Mouse (Mus musculus) hindbrain, postnatal 0 days (tissue): ENCODE measurements at regions not wholly inside any gene's neighbourhood (a gene's known extent, or its start where the extent isn't known, plus 50 kb on each side); places are given as distances from the start of the nearest gene placed in this dataset.

Experiments
- ATAC-seq: fragments of 200-750 bp; cut with Nextera tagmentation; 2 replicates; pipeline ENCODE4 v1.8.0; 2017; ENCODE audit warnings: mild to moderate bottlenecking, moderate TSS enrichment, moderate library complexity
- DNase-seq: peaks from one replicate; pipeline ENCODE4 v3.0.0-alpha.2; 2015; ENCODE audit warnings: low spot score
- H3K27ac ChIP-seq: fragments of 300-500 bp; sonication (generic); 2 replicates; pipeline ENCODE4 v1.5.1; 2014; ENCODE audit warnings: mild to moderate bottlenecking
- H3K27me3 ChIP-seq: fragments of 300-500 bp; sonication (generic); 2 replicates; pipeline ENCODE4 v1.6.1; 2014; ENCODE audit warnings: low read length, mixed read lengths; ENCODE audit not compliant: insufficient read depth
- H3K36me3 ChIP-seq: fragments of 300-500 bp; sonication (generic); 2 replicates; pipeline ENCODE4 v1.6.1; 2014; ENCODE audit warnings: low read length, mixed read lengths; ENCODE audit not compliant: insufficient read depth
- H3K4me1 ChIP-seq: fragments of 300-500 bp; sonication (generic); 2 replicates; pipeline ENCODE4 v1.6.1; 2014; ENCODE audit warnings: antibody characterized with exemption, low read length, mixed read lengths; ENCODE audit not compliant: insufficient read depth
- H3K4me2 ChIP-seq: fragments of 300-500 bp; sonication (generic); 2 replicates; pipeline ENCODE4 v1.6.1; 2014; ENCODE audit warnings: low read depth, mild to moderate bottlenecking, low read length, moderate library complexity, mixed read lengths
- H3K4me3 ChIP-seq: fragments of 300-500 bp; sonication (generic); 2 replicates; pipeline ENCODE4 v1.5.1; 2014; ENCODE audit warnings: low read length
- H3K9ac ChIP-seq: fragments of 300-500 bp; sonication (generic); replicated peaks from 2 replicates; pipeline ENCODE4 v1.6.1; 2014; ENCODE audit warnings: mild to moderate bottlenecking, low read length, moderate library complexity, mixed read lengths
- H3K9me3 ChIP-seq: fragments of 300-500 bp; sonication (generic); 2 replicates; pipeline ENCODE4 v1.6.1; 2016; ENCODE audit warnings: low read length, mixed read lengths
- CTCF ChIP-seq: IDR thresholded peaks from 2 replicates; pipeline ENCODE4 v1.5.1; 2016; ENCODE audit warnings: antibody characterized with exemption, control low read depth, low read depth
- WGBS: fragments of 180-500 bp; shearing (Covaris S2); extraction: QIAGEN DNeasy Blood & Tissue Kit; methylation state at CpG from one replicate; pipeline ENCODE4 v1.1.7; 2014; 5-methylcytosine and 5-hydroxymethylcytosine counted together

GRCm38 (mm10) chr12:69501346-69501730 lies 81.5 kb downstream of the Vcpkmt start:
- peak overlapping the region; percentile 83; the same call in 1 of the 2 replicates for H3K27ac ChIP-seq
- no peak for ATAC-seq
- H3K9me3 ChIP-seq = no peaks in the 10 kb centered on the region
- no peak for TF ChIP-seq CTCF
- no peak overlapping the region for H3K4me3 ChIP-seq
- 24% methylated on average over 2 of the region's 2 CpGs for WGBS
- peaks cover 22% of the 10 kb centered on the region for H3K4me1 ChIP-seq
- no peaks in the 10 kb centered on the region for H3K36me3 ChIP-seq
- H3K27me3 ChIP-seq = no peaks in the 10 kb centered on the region
- no peak overlapping the region for H3K9ac ChIP-seq
- no peak for DNase-seq
- peak overlapping the region; percentile 40; the same call in 1 of the 2 replicates for H3K4me2 ChIP-seq

GRCm38 (mm10) chr12:69500600-69501345 lies 82.1 kb downstream of the Vcpkmt start:
- no peak for DNase-seq
- H3K4me2 ChIP-seq = no peak overlapping the region
- peaks cover 22% of the 10 kb centered on the region for H3K4me1 ChIP-seq
- no peak overlapping the region for H3K4me3 ChIP-seq
- WGBS = 55% methylated on average over 15 of the region's 15 CpGs
- peak overlapping the region; percentile 83; the same call in 1 of the 2 replicates for H3K27ac ChIP-seq
- H3K27me3 ChIP-seq = no peaks in the 10 kb centered on the region
- no peaks in the 10 kb centered on the region for H3K9me3 ChIP-seq
- H3K36me3 ChIP-seq = no peaks in the 10 kb centered on the region
- no peak for ATAC-seq
- no peak overlapping the region for H3K9ac ChIP-seq
- no peak for TF ChIP-seq CTCF

GRCm38 (mm10) chr12:69497121-69497520 lies 85.7 kb downstream of the Vcpkmt start:
- Histone ChIP-seq H3K9me3 (no peaks in the 10 kb centered on the region), H3K27ac (peak overlapping the region; percentile 4; the same call in 1 of the 2 replicates), H3K9ac (0 out of 2 replicates have a peak overlapping the region, but pooled peaks have one; percentile 13), H3K4me3 (no peak overlapping the region), H3K4me2 (no peak overlapping the region), H3K4me1 (peaks cover 12% of the 10 kb centered on the region), H3K27me3 (no peaks in the 10 kb centered on the region), H3K36me3 (no peaks in the 10 kb centered on the region)
- ATAC-seq (peak; percentile 91), DNase-seq (peak; percentile 90)
- TF ChIP-seq CTCF = peak; percentile 23
- WGBS = 30% methylated on average over 7 of the region's 7 CpGs

- 67% methylated on average over 6 of the region's 6 CpGs for WGBS
- Histone ChIP-seq H3K4me1 (peaks cover 5% of the 10 kb centered on the region), H3K27me3 (no peaks in the 10 kb centered on the region), H3K9ac (no peak overlapping the region), H3K36me3 (no peaks in the 10 kb centered on the region), H3K27ac (no peak overlapping the region), H3K4me3 (no peak overlapping the region), H3K9me3 (no peaks in the 10 kb centered on the region), H3K4me2 (no peak overlapping the region)
- no peak for ATAC-seq
- no peak for TF ChIP-seq CTCF
- no peak for DNase-seq
These were observed 86.4 kb downstream of the Vcpkmt start for GRCm38 (mm10) chr12:69496341-69496904.

- no peak for TF ChIP-seq CTCF
- no peak for ATAC-seq
- no peak overlapping the region for H3K4me3 ChIP-seq
- no peaks in the 10 kb centered on the region for H3K9me3 ChIP-seq
- H3K4me2 ChIP-seq = no peak overlapping the region
- H3K9ac ChIP-seq = no peak overlapping the region
- no peaks in the 10 kb centered on the region for H3K27me3 ChIP-seq
- H3K36me3 ChIP-seq = no peaks in the 10 kb centered on the region
- 72% methylated on average over 5 of the region's 5 CpGs for WGBS
- no peak for DNase-seq
- H3K27ac ChIP-seq = no peak overlapping the region
- peaks cover 5% of the 10 kb centered on the region for H3K4me1 ChIP-seq
These were observed 87.1 kb downstream of the Vcpkmt start for GRCm38 (mm10) chr12:69495776-69496175.

GRCm38 (mm10) chr12:69494648-69495047 lies 88.2 kb downstream of the Vcpkmt start:
- ATAC-seq = no peak
- Histone ChIP-seq H3K4me1 (peaks cover 5% of the 10 kb centered on the region), H3K9ac (no peak overlapping the region), H3K4me2 (no peak overlapping the region), H3K9me3 (no peaks in the 10 kb centered on the region), H3K4me3 (no peak overlapping the region), H3K36me3 (no peaks in the 10 kb centered on the region), H3K27ac (no peak overlapping the region), H3K27me3 (no peaks in the 10 kb centered on the region)
- DNase-seq = peak; percentile 35
- no peak for TF ChIP-seq CTCF
- 35% methylated on average over 8 of the region's 8 CpGs for WGBS

- Histone ChIP-seq H3K4me3 (no peak overlapping the region), H3K4me1 (peaks cover 9% of the 10 kb centered on the region; the same call in 1 of the 2 replicates), H3K9me3 (no peaks in the 10 kb centered on the region), H3K27me3 (no peaks in the 10 kb centered on the region), H3K9ac (no peak overlapping the region), H3K27ac (no peak overlapping the region), H3K36me3 (no peaks in the 10 kb centered on the region), H3K4me2 (no peak overlapping the region)
- no peak for TF ChIP-seq CTCF
- WGBS = 84% methylated on average over 10 of the region's 10 CpGs
- DNase-seq = no peak
- no peak for ATAC-seq
These were observed 93.1 kb downstream of the Vcpkmt start for GRCm38 (mm10) chr12:69489686-69490085.
